Mouse (Mus musculus) hindbrain, embryonic 16.5 days (tissue): Measurements from ENCODE around the gene Lysmd4. TPM values are rescaled to one million over a fixed set of nuclear protein-coding genes. Genes with fewer than 3 reads are reported as not detected.

ENCODE experiments used
- ATAC-seq: fragments of 200-750 bp; cut with Nextera tagmentation; 2 replicates; pipeline ENCODE4 v1.8.0; 2017; ENCODE audit warnings: moderate TSS enrichment, moderate library complexity
- H3K27ac ChIP-seq: fragments of 300-500 bp; sonication (generic); 2 replicates; pipeline ENCODE4 v1.5.1; 2014; ENCODE audit warnings: low read depth, mild to moderate bottlenecking, control low read depth, low read length, moderate library complexity
- H3K27me3 ChIP-seq: fragments of 300-500 bp; sonication (generic); replicated peaks from 2 replicates; pipeline ENCODE4 v1.6.1; 2014; ENCODE audit warnings: low read length; ENCODE audit not compliant: control insufficient read depth, insufficient read depth
- H3K36me3 ChIP-seq: fragments of 300-500 bp; sonication (generic); 2 replicates; pipeline ENCODE4 v1.6.1; 2014; ENCODE audit warnings: mild to moderate bottlenecking, low read length, moderate library complexity, mixed read lengths; ENCODE audit not compliant: control insufficient read depth, insufficient read depth
- H3K4me1 ChIP-seq: fragments of 300-500 bp; sonication (generic); 2 replicates; pipeline ENCODE4 v1.6.1; 2014; ENCODE audit warnings: low read depth, low read length; ENCODE audit not compliant: control insufficient read depth, insufficient read depth
- H3K4me2 ChIP-seq: fragments of 300-500 bp; sonication (generic); 2 replicates; pipeline ENCODE4 v1.6.1; 2014; ENCODE audit warnings: mild to moderate bottlenecking, low read length, control low read depth, moderate library complexity
- H3K4me3 ChIP-seq: fragments of 300-500 bp; sonication (generic); 2 replicates; pipeline ENCODE4 v1.5.1; 2014; ENCODE audit warnings: mild to moderate bottlenecking, low read length, control low read depth, moderate library complexity
- H3K9ac ChIP-seq: fragments of 300-500 bp; sonication (generic); 2 replicates; pipeline ENCODE4 v1.6.1; 2014; ENCODE audit warnings: low read depth, mild to moderate bottlenecking, control low read depth, low read length, moderate library complexity
- H3K9me3 ChIP-seq: fragments of 300-500 bp; sonication (generic); 2 replicates; pipeline ENCODE4 v1.6.1; 2014; ENCODE audit warnings: mild to moderate bottlenecking, low read length, moderate library complexity; ENCODE audit not compliant: control insufficient read depth
- WGBS: fragments of 180-500 bp; shearing (Covaris S2); extraction: QIAGEN DNeasy Blood & Tissue Kit; methylation state at CpG from one replicate; pipeline ENCODE4 v1.1.7; 2014; 5-methylcytosine and 5-hydroxymethylcytosine counted together
- polyA plus RNA-seq: library from polyadenylated mRNA; unstranded; fragments of >200 nt; fragmentation: Nextera tagmentation; extraction: Ambion mirVana; gene quantifications from 2 replicates; pipeline ENCODE4 v1.2.1, GENCODE M21; 2015

Gene Lysmd4
- polyA plus RNA-seq, 1 experiment from 2014 or later: 41.2 TPM

GRCm38 (mm10) chr7:67210004-67210833, 12.1 kb upstream of the Lysmd4 start:
- Histone ChIP-seq H3K4me1 (no peaks in the 10 kb centered on the region), H3K27me3 (no peaks in the 10 kb centered on the region), H3K4me3 (no peak overlapping the region), H3K27ac (no peak overlapping the region), H3K36me3 (no peaks in the 10 kb centered on the region), H3K9ac (no peak overlapping the region), H3K9me3 (no peaks in the 10 kb centered on the region), H3K4me2 (no peak overlapping the region)
- 63% methylated on average over 6 of the region's 6 CpGs for WGBS
- no peak for ATAC-seq

GRCm38 (mm10) chr7:67211341-67211740, 11.0 kb upstream of the Lysmd4 start:
- Histone ChIP-seq H3K36me3 (no peaks in the 10 kb centered on the region), H3K9me3 (no peaks in the 10 kb centered on the region), H3K4me3 (no peak overlapping the region), H3K4me2 (no peak overlapping the region), H3K9ac (no peak overlapping the region), H3K4me1 (no peaks in the 10 kb centered on the region), H3K27me3 (no peaks in the 10 kb centered on the region), H3K27ac (no peak overlapping the region)
- ATAC-seq: no peak
- 29% methylated on average over 6 of the region's 6 CpGs for WGBS

GRCm38 (mm10) chr7:67211971-67212370, 10.4 kb upstream of the Lysmd4 start:
- no peaks in the 10 kb centered on the region for H3K27me3 ChIP-seq
- no peaks in the 10 kb centered on the region for H3K9me3 ChIP-seq
- no peak for ATAC-seq
- 37% methylated on average over 4 of the region's 4 CpGs for WGBS
- no peak overlapping the region for H3K9ac ChIP-seq
- H3K4me3 ChIP-seq: no peak overlapping the region
- no peaks in the 10 kb centered on the region for H3K36me3 ChIP-seq
- H3K27ac ChIP-seq: no peak overlapping the region
- H3K4me1 ChIP-seq: no peaks in the 10 kb centered on the region
- H3K4me2 ChIP-seq: no peak overlapping the region

- no peaks in the 10 kb centered on the region for H3K4me1 ChIP-seq
- no peaks in the 10 kb centered on the region for H3K9me3 ChIP-seq
- H3K9ac ChIP-seq: no peak overlapping the region
- no peak for ATAC-seq
- no peak overlapping the region for H3K4me2 ChIP-seq
- H3K27me3 ChIP-seq: no peaks in the 10 kb centered on the region
- H3K36me3 ChIP-seq: no peaks in the 10 kb centered on the region
- WGBS: 86% methylated on average over 1 of the region's 1 CpGs
- no peak overlapping the region for H3K4me3 ChIP-seq
- H3K27ac ChIP-seq: no peak overlapping the region
Measured at GRCm38 (mm10) chr7:67213589-67213988, 8.8 kb upstream of the Lysmd4 start.

GRCm38 (mm10) chr7:67216351-67216750, 6.0 kb upstream of the Lysmd4 start:
- 87% methylated on average over 6 of the region's 6 CpGs for WGBS
- no peak for ATAC-seq
- no peak overlapping the region for H3K9ac ChIP-seq
- no peak overlapping the region for H3K27ac ChIP-seq
- H3K9me3 ChIP-seq: no peaks in the 10 kb centered on the region
- no peaks in the 10 kb centered on the region for H3K4me1 ChIP-seq
- no peaks in the 10 kb centered on the region for H3K36me3 ChIP-seq
- H3K4me3 ChIP-seq: no peak overlapping the region
- no peaks in the 10 kb centered on the region for H3K27me3 ChIP-seq
- no peak overlapping the region for H3K4me2 ChIP-seq

GRCm38 (mm10) chr7:67217025-67217424, 5.3 kb upstream of the Lysmd4 start:
- 66% methylated on average over 3 of the region's 3 CpGs for WGBS
- Histone ChIP-seq H3K4me1 (peaks cover 3% of the 10 kb centered on the region; the same call in 1 of the 2 replicates), H3K27ac (no peak overlapping the region), H3K9me3 (no peaks in the 10 kb centered on the region), H3K27me3 (no peaks in the 10 kb centered on the region), H3K4me3 (no peak overlapping the region), H3K9ac (no peak overlapping the region), H3K36me3 (no peaks in the 10 kb centered on the region), H3K4me2 (no peak overlapping the region)
- ATAC-seq: no peak

GRCm38 (mm10) chr7:67225943-67226625, 3.7 kb downstream of the Lysmd4 start:
- 93% methylated on average over 15 of the region's 15 CpGs for WGBS
- no peak for ATAC-seq

GRCm38 (mm10) chr7:67227538-67227937, 5.2 kb downstream of the Lysmd4 start:
- Histone ChIP-seq H3K9me3 (no peaks in the 10 kb centered on the region), H3K4me2 (no peak overlapping the region), H3K27me3 (no peaks in the 10 kb centered on the region), H3K36me3 (peaks cover 9% of the 10 kb centered on the region), H3K9ac (no peak overlapping the region), H3K27ac (no peak overlapping the region), H3K4me1 (peaks cover 21% of the 10 kb centered on the region), H3K4me3 (no peak overlapping the region)
- no peak for ATAC-seq
- WGBS: 69% methylated on average over 1 of the region's 1 CpGs

More at GRCm38 (mm10) chr7:67225943-67226625, 3.7 kb downstream of the Lysmd4 start:
- no peak overlapping the region for H3K4me2 ChIP-seq
- H3K9me3 ChIP-seq: no peaks in the 10 kb centered on the region
- no peak overlapping the region for H3K4me3 ChIP-seq
- H3K9ac ChIP-seq: no peak overlapping the region
- no peak overlapping the region for H3K27ac ChIP-seq
- peaks cover 6% of the 10 kb centered on the region for H3K36me3 ChIP-seq
- peaks cover 25% of the 10 kb centered on the region for H3K4me1 ChIP-seq
- H3K27me3 ChIP-seq: no peaks in the 10 kb centered on the region

- ATAC-seq: no peak
- Histone ChIP-seq H3K4me1 (peaks cover 16% of the 10 kb centered on the region), H3K27me3 (no peaks in the 10 kb centered on the region), H3K9me3 (no peaks in the 10 kb centered on the region), H3K9ac (no peak overlapping the region), H3K27ac (no peak overlapping the region), H3K4me3 (no peak overlapping the region), H3K36me3 (peaks cover 9% of the 10 kb centered on the region), H3K4me2 (no peak overlapping the region)
- 65% methylated on average over 3 of the region's 3 CpGs for WGBS
Measured at GRCm38 (mm10) chr7:67228390-67228789, 6.0 kb downstream of the Lysmd4 start.
